Mouse (Mus musculus) kidney, adult 2 months (tissue): ENCODE measurements at regions not wholly inside any gene's neighbourhood (a gene's known extent, or its start where the extent isn't known, plus 50 kb on each side); places are given as distances from the start of the nearest gene placed in this dataset.

Experiments
- CTCF ChIP-seq: fragments of 200-500 bp; conservative IDR thresholded peaks from 2 replicates; pipeline ENCODE4 v1.5.1; 2011; ENCODE audit warnings: low read depth, mild to moderate bottlenecking, control low read depth, low read length, moderate library complexity, mixed read lengths; ENCODE audit not compliant: insufficient read depth, insufficient read length
- POLR2A ChIP-seq: fragments of 200-500 bp; IDR thresholded peaks from one replicate; pipeline ENCODE4 v1.6.1; 2011; ENCODE audit warnings: low read depth, low read length, control low read depth

DNA sequence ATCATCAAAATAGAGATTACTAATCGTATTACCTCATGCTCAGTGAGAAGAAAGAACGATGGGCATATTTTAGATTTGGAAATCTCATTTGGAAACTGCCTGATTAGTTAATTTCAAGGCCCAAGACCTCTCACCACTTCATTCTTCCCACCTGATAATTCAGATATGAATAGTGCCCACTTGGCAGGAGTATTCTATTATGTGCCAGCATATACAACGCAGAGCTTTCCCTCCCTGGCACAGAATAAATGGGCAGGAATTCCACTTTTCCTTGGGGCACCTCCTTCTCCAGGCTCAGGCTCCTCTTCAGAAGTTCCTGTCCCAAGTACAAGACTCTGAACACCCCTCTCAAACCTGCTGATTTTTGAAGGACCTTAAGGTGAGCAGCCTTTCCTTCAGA is 308.7 kb downstream of the Elavl2 start:
- TF ChIP-seq CTCF (no peak), POLR2A (no peak)
